Mouse (Mus musculus) heart, postnatal 14 days (tissue): ENCODE results near the gene Kif21a. TPM values are rescaled to one million over a fixed set of nuclear protein-coding genes. Genes with fewer than 3 reads are reported as not detected.

Experiments
- DNase-seq, 2 experiments: peaks; one replicate each; pipeline ENCODE4 v3.0.0; 2021 to 2022
- intact Hi-C: fragments of 180-260 bp; cut with DNase I; formaldehyde crosslinking; loops from one replicate; pipeline ENCODE4 v1.15.1; 2025
- total RNA-seq, 2 experiments: library from RNA; stranded (reverse); gene quantifications; 2 replicates each; pipeline ENCODE4 v1.2.3; 2021

Kif21a gene
- total RNA-seq, 2 experiments from 2014 or later = 10.1 to 11.7 TPM

DNA sequence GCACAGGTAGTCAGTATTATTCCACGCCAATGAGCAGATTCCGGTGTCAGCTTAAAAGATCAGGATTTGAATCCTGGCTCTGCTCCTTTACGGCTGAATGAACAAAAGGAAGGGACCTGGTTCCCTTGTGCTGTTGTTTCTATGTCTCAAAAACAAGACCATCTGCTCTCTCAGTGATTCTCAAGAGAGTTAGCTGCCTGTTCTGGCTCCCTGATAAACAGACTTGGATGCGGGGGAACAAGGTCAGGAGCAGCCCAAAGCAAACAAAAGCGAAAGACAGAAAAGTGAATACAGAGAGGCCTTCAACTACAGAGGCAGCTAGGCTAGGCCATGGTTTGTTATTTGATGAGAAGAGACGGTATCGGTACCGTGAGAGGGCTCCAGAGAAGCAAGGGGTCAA, 27.5 kb downstream of the Kif21a start:
- DNase-seq = no peak
- intact Hi-C loops = no loop called here

DNA sequence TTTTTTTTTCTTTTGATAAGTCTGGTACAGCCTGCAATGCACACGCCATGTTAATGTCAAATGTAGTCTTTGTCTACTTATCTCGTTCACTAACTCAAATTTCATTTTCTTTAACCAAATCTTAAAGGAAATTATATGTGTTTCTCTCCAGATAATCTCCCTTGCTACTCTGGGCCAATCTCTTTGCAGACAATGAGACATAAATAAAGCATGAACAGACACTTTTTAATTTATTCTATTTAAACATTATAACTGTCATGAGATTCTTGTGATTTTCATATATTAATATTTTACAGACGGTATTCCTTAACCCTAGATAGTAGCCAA, 30.9 kb downstream of the Kif21a start:
- intact Hi-C loops = no loop called here
- DNase-seq = no peak

DNA sequence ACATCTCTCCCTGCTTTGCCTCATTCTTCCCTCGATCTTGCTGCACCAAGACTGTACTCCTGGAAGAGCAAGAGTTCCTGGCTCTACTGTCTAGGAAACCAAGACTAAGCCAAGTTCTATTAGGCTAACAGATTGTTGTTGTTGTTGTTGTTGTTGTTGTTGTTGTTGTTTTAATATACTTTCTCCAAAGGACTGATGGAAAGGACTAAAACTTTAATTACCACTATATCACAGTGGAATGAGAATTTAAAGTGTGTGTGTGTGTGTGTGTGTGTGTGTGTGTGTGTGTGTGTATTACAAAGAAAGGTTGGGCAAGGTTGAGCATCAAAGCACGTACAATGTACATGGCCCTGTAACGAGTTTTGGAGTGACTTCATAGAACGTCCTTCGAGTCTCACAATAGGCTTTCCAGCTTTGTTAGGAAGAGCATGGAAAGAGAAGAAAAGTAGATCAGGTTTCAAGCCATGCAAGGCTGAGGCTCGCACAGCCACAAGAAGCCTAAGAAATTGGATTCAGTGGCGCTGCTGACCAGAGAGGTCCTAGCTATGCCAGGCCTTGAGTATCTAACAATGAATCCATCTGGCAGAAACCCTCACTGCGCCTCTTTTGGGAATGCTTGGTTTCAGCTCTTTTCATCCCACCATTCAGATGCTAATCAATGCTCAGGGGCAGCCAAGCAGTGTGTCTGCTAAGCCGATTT, 31.4 kb downstream of the Kif21a start:
- DNase-seq = no peak
- intact Hi-C loops = no loop called here

DNA sequence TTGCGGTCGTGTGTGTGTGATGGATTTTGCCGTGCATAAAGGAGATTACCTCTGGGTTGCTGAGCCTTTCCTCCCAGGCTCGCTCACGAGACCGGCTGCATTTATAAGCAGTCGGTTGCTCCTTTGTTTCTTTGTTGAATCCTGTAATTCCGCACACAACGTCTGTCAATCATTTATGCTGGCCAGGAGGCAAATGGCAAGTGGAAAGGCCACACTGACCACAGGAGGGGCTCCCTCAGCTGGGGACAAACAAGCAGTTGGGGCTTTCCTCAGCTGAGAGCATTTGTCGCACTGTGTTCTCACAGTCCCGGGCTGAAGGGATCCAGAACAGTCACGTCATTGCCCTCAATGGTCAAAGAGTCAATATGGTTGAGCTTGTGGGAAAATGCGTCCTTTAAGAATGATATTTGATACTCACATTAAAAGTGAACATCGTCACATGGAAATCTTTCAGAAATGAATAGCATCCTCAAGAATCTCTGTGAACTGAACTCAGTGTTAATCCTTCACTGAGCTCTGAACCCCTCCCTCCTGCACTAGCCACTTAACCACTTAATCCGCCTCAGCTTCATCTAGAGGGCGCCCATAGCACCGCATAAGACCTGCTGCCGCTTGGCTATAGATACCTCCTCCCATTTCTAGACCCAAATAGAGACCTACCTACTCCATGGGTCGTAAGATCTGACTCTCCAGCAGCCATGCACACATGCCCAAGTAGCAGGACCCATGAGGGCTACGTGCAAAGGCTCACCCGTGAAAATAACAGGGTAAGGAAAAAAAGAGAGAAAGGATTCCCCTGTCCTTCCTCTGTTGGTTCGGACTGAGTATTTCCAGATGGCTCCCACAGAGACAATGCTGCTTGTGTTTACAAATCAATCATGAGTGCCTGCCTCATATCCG, 32.2 kb downstream of the Kif21a start:
- intact Hi-C loops = no loop called here
- no peak for DNase-seq

DNA sequence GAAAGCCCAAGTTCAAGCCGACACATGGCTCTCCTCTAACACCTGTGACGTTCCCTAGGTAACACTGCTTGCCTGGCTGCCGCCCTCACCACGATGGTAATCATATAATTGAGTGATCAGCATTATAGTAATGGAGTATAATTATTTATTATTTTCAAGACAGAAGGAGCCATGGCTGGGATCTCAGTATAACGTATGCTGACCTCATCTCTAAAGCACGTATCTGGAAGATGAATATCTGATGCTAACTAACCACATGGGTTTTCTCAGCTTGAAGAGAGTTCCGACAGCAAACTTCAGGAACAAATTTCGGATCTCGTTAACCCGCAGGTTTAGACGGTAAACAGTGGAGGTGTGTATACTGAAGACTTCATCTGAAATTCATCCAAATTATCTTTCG, 33.4 kb downstream of the Kif21a start:
- no peak for DNase-seq
- intact Hi-C loops = no loop called here

DNA sequence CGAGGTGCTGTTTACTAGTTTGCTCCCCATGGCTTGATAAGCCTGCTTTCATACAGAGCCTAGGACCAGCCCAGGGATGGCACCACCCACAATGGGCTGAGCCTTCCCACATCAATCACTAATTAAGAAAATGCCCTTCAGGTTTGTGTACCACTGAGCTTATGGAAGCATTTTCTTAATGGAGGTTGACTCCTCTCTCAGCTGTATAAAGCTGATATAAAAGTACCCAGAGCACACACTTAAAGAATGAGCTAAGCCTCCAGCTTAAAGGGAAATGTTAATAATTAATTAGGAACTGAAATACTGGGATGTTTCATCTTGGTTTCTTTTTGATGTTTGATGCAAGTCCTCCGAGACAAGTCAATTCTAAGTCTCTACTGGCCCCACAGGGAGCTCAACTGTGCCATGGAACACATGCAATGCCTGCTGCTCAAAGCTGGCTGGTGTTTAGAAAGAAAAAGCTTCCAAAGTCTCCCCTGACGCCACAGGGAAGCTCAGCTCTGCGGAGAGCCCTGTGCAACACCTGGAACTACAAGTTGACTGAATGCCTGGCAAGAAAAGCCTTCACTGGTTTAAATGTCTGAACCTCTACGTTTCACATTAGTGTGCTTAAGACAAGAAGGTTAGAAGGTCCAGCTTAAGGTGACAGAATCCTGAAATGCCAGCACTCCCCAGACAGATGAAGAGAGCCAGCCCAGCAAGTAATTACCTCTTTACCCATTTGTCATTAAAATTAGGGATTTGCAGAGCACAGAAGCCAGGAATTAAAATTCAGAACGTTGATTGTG, 36.8 kb downstream of the Kif21a start:
- intact Hi-C loops = no loop called here
- DNase-seq = no peak

DNA sequence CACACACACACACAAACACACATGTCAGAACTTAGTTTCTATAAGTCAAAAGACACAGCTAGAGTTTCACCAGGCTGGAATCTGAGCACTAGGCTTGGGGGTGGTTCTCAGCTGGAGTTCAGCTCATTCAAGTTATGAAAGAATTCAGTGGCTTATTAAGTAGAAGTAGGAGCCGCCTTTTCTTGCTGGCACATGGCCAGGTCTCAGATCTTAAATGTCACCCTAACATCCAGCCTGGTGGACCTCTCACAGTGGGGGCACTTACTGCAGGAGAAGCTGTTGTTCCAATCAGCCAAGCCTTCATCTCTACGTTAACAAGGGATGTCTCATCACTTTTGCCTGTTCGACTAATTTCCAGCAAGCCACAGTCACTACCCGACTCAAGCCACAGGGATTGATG, 39.5 kb downstream of the Kif21a start:
- no peak for DNase-seq
- intact Hi-C loops = no loop called here

DNA sequence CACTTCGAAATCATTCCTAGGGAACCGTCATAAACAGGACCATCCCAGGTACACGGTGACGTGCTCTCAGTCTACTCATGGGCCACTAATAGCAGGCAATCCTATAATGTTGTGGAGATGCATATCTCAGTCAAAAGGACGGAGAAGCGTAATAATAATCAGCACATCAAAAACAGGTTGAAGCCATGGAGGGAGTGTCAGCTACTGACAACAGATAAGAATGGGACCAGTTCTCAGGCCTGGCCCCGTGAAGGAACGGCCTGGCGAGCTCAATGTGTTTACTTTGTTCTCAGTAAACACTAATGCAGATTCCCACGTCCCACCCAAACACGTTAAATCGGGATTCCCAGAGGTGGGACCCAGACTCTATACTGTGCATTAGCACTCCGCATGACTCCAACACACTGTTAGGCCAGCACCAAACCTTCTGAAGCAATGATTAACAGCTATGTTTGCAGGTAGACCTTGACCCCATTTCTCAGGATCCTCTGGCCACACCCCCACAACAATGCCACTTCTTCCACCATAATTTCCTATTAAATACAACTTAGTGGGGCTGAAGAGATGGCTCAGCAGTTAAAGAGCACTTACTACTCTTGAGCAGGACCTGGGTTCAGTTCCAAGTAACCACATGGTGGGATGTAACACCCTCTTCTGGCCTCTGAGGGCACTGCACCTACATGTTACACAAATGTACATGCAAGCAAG, 42.5 kb downstream of the Kif21a start:
- intact Hi-C loops = no loop called here

DNA sequence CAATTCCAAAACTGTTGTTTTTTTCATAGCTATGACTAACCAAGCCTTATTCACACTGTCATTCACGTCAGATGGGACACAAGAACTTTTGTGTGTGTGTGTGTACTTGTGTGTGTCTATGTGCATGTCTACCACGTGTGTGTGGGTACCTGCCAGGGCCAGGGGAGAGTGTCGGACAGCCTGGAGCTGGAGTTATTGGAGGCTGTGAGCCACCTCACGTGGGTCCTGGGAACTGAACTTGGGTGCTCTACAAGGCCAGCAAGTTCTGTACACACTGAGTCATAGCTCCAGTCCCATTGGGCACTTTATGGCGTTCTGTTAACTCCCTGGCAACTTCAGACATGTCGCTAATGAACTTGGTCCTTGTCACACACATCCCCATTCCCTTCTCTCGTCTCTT, 45.0 kb downstream of the Kif21a start:
- intact Hi-C loops = no loop called here
- no peak for DNase-seq

More for the DNA sequence above, 42.5 kb downstream of the Kif21a start:
- DNase-seq = no peak

DNA sequence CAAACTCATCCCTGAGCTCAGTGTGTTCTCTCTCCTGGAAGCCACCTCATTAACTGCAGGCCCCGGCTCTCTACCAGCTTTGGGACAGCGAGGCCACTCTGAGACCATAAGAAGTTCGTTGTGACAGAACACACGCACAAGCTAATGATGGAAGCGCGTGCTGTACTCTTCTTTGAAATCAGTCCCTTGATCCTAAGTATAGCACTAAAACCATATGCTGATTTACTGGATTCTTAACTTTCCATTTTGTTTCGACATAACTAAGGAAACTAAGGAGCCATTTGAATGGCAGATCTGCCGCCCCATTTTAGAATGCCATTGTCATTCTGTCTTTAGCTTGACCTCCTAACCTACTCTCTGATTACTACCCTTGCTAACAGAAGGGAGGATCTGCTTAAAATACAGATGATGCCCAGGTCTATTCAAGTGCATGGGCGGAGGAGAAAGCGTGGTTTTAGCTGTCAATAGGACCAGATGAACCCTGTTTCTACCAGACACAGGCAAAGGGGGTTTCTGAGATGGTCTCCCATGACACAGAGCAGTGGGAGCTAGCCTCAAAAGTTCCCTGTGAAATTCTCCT, 48.6 kb downstream of the Kif21a start:
- DNase-seq = no peak
- intact Hi-C loops = no loop called here

DNA sequence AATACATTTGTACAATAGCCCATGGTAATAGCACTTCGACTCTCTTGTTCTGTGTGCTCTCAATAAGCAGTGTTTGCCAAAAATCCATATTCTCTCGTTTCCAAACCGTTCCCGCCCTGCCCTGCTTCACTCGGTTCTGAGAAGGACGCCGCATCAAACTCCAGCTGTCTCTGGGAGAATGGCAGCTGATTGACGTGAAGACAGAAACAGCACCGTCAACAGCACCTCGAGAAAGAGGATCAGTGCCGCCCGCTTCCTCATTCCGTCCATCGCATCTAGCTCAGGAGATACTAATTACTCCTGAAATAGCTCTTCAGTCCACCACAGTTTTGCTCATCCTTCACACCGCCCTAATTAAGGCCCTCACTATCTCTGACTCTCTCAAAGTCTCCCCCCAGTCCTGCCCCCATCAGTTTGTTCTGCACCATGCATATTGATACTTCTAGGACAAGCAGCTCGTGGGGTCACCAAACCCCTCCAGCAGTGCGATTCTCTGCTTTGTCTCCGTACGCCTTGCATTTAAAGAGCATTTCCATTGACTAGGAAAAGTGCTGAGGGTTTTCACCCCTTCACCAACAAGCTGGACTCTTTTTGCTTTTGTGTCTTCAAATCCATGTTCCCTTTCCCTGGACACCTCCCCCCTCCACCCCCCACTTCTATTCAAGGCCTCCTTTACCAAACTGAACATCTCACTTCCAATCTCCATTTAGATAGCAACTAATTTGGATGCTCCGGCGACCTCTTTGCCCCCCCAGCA, 49.3 kb downstream of the Kif21a start:
- intact Hi-C loops = no loop called here
- no peak for DNase-seq

DNA sequence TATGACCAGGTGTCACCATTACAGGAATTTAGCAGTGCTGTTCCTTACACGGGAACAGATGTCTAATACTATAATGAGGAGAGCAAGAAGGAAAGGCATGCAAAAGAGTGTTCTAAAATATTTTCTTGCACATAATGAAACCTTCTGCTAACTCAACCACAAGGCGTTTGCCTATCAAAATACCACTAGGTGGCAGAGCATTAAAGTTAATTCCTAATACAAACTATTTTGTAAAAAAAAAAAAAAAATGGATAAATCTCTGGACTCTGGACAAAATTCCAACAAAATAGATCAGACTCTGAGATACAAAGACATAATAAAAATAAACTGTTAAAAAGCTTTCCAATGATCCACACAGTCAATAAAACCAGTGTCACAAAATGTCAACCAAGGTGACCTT, 56.9 kb downstream of the Kif21a start:
- no peak for DNase-seq
- intact Hi-C loops = loop anchor here (5.0 kb wide), 1 partner anchor 309 kb away; no protein-coding TSS in a partner anchor

DNA sequence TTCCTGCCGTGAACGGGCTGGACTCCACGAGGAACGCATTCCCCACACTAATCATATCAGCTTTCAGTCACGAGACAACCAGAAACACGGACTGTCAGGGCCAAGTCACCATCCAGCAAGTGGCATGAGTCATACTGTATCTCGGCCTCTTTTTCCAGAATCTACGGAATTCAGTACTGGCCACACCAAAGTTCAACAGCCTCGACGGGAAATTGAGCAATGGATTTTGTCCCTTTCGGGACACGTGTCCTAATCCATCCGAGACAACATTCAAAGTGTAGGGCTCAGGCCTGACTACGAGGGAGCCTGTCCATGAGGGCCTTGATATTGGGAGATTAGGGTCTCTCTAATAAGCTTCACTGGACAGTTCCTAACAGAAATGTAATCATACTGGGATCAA, 57.4 kb downstream of the Kif21a start:
- DNase-seq = peak in 1 of 2 experiments; percentile 5
- intact Hi-C loops = loop anchor here (5.0 kb wide), 1 partner anchor 310 kb away; no protein-coding TSS in a partner anchor

DNA sequence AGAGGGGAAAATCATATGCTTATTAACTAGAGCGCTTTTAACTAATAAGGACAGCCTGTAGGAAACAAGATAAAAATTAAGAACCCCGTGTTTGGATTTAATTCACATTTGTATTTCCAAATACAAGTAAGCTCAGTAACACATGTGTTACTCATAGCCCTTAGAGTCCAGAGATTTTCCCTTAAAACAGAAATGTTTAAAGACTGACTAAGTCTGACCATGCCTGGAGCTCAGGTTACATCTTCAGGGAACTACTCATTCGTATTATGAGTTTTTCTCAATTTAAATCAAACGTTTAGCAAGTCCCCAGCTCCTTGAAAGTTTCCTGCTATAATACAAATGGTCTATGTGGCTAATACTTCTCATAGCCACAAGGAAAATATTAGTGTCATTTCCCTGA, 57.9 kb downstream of the Kif21a start:
- DNase-seq = no peak
- intact Hi-C loops = loop anchor here (5.0 kb wide), 1 partner anchor 310 kb away; no protein-coding TSS in a partner anchor

DNA sequence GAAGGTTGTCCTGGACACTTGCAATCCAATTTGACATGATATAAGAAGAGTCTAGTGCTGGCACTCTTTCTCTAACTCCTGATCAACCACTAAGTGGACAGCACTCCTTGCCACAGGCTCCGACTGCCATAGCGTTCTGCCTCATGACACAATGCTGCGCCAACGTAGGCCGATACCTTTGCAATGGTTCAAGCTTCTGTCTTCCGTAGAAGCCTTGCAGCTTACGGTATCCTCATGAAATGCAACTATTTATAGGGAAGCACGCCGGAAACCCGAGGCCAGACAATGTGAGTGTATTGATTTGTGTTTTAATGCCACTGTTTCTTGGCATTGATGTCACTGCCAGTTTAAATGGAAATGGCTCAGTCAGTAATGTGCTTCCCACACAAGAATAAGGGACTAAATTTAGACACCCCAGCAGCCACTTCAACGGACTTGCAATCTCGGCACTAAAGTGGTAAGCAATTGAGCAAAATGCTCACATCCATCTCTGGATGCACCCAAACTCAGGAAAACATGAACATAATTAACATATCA, 62.0 kb downstream of the Kif21a start:
- intact Hi-C loops = no loop called here

DNA sequence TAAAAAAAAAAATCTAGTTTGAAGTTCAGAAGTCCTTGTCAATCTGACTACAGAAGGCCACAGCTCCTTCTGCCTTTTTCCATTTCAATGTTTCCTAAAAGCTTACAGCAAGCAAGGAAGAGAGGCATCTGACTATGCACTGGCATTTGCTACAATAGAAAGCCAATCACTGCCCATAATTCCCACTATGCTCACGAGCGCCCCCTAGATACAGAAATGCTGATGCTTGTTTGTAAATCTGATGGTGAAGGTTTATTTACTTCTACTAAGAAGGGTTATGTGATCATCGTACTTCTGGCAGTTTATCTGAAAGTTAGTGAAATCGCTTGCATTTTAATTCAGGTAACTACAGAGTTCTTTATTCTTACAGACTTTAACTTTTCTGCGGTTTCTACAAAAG, 73.8 kb downstream of the Kif21a start:
- no peak for DNase-seq
- intact Hi-C loops = no loop called here

More for the DNA sequence above, 62.0 kb downstream of the Kif21a start:
- DNase-seq = no peak

DNA sequence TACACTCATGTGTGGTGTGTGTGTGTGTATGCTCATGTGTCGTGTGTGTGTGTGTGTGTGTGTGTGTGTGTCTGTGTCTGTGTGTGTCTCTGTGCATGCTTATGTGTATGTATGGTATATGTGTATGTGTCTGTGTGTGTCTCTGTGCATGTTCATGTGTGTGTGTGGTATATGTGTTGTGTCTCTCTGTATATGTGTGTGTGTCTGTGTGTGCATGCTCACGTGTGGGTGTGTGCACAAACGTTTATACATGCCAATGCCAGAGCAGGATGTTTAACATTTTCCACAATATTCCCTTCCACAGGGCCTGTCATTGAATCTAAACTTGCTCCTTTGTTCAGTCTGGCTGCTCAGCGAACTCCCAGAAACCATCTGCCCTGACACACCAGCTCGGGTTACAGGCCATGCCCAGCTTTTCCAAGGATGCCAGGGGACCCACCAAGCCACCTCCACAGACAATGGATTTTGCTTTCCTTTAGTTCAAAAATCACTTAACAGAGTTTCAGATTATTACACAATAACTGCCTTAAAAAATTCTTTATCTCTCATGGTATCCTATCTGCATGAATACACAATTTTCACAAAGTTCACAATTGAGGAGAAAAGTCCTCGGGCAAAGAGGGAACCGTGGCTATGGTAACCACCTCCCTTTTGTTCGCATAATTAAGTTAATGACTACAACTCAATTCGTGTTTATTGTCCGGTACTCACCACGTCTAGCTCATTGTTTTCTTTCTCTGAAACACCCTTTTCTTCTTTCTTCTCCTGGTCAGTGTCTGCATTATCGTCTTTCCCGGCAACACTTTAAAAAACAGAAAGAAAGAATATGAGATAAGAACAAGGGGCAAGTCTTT, 77.6 kb downstream of the Kif21a start:
- intact Hi-C loops = no loop called here
- DNase-seq = no peak

DNA sequence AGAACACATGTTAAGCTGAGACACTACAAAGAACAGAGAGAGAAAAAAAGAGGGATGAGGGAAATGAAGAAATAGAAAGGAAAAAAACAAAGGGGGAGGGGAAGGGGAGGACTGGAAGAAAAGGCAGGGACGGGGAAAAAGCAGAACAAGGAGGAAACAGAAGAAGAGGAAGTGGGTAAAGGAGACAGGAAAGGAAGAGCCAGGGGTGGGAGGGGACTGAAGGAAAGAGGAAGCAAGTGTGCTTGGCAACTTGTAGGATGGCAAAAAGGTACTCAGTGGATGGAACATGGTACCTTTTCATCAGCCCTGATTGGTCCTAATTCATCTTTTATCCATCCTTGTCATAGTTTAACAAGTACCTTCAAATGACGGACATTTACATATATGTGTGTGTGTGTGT, 86.4 kb downstream of the Kif21a start:
- intact Hi-C loops = no loop called here
- DNase-seq = no peak
